In genomic region chr2:68369080-68369479, GRCm38 (mm10) we compare ENCODE assay signal across 12 mouse cellular contexts.
"Had no signal": no experiment of that assay in that cellular context is flagged by ENCODE, and none has a peak within 500 bp of the region (broad histone marks: within the 10 kb centered on the region; RNA-seq: fewer than 3 reads in every experiment).

No protein-coding gene starts in this region.

- H3K36me3 ChIP-seq: limb, embryonic 13.5 days; liver, embryonic 15.5 days; neural tube, embryonic 13.5 days had no signal

- H3K4me3 ChIP-seq: limb, embryonic 13.5 days; liver, embryonic 15.5 days; neural tube, embryonic 13.5 days had no signal

- H3K9me3 ChIP-seq: limb, embryonic 13.5 days; liver, embryonic 15.5 days; neural tube, embryonic 13.5 days had no signal

- DNase-seq: kidney, postnatal 36 days; left cerebral cortex, postnatal 4 days; lung, adult 2 months; lung, postnatal 36 days; midbrain, embryonic 14.5 days; right cerebral cortex, postnatal 14 days; thymus, postnatal 36 days had no signal

- ATAC-seq: lung, postnatal 0 days had no signal

- H3K4me1 ChIP-seq: liver, embryonic 15.5 days had no signal

- H3K9ac ChIP-seq: limb, embryonic 13.5 days; liver, embryonic 15.5 days; neural tube, embryonic 13.5 days had no signal

- H3K4me2 ChIP-seq: limb, embryonic 13.5 days; liver, embryonic 15.5 days; neural tube, embryonic 13.5 days had no signal

- H3K27me3 ChIP-seq: limb, embryonic 13.5 days; liver, embryonic 15.5 days; neural tube, embryonic 13.5 days had no signal

- H3K27ac ChIP-seq: kidney, postnatal 0 days; limb, embryonic 13.5 days; liver, embryonic 15.5 days; neural tube, embryonic 13.5 days had no signal
